Mouse (Mus musculus) telencephalon, adult 2 months (tissue): ENCODE data around the gene Nudt6.

Source experiments
- DNase-seq: peaks from one replicate; pipeline ENCODE4 v3.0.0-alpha.2; 2011; ENCODE audit warnings: low read depth, low spot score

The Nudt6 gene

GRCm38 (mm10) chr3:37383096-37383765 lies 36.8 kb downstream of the Nudt6 start:
- DNase-seq, result no peak

GRCm38 (mm10) chr3:37381457-37381856 lies 38.6 kb downstream of the Nudt6 start:
- DNase-seq, result no peak

DNA sequence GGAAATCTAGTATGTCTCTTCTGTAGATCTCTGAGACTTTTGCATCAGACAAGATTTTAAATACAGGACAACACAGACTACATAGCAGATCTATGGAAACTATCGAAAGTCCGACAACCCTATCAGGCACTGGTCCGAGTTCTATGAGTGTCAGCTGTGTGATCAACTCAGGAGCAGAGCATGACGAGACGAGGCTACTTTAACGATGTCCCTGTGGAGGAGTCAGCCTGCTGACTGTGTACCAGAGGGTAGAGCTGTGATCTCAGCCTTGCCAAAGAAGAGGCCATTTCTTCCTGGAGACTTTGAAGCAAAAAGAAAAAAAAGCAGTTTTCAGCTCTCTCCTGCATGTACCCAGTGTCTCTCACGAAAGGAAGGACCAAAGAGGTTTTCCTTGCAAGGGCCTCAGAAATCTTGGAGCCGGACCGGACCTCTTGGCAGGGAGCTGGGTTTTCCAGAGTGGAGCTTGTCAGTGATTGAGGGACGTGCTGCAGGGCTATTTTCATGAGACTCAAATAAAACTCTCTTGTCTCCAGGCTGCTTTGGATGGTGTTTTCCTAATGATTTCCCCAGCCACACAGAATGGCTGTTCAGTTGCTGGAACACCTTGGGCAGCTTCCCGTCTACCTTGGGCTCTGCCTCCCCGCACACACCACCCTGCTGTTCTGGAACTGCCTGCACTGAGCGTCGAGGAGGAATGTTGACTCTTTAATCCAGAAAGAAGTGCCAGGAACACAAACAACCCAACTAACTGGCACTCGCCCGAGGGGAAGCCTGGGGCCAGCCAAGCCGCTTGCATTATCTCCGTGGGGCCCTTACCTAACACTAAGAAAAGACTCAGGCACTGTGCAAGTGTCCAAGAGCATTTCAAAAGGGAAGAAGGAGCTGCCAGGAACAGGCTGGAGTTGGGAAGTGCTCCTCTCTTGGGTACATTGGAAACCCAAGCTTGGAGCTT lies 39.8 kb downstream of the Nudt6 start:
- DNase-seq, result no peak

DNA sequence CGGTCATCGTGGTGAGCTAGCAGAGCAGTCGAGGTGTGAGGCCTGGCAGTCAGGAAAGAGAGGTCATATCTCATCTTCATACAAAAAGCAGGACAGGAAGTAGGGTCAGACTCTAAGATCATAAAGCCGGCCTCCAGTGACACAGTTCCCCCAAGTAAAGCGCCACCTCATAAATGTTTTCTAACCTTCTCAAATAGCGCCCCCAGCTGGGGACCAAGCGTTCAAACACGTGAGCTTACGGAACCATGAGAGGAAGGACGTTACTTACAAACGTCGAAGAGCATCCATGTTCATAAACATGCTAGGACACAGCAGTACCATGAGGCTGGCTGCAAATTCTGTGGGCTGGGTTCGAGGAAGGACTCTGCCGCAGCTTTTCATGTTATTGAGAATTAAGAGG lies 40.8 kb downstream of the Nudt6 start:
- no peak for DNase-seq

- DNase-seq, result no peak
These were observed 41.6 kb downstream of the Nudt6 start for GRCm38 (mm10) chr3:37378412-37378811.

GRCm38 (mm10) chr3:37377926-37378325 lies 42.1 kb downstream of the Nudt6 start:
- no peak for DNase-seq

- no peak for DNase-seq
These were observed 46.3 kb downstream of the Nudt6 start for GRCm38 (mm10) chr3:37373712-37374111.

DNA sequence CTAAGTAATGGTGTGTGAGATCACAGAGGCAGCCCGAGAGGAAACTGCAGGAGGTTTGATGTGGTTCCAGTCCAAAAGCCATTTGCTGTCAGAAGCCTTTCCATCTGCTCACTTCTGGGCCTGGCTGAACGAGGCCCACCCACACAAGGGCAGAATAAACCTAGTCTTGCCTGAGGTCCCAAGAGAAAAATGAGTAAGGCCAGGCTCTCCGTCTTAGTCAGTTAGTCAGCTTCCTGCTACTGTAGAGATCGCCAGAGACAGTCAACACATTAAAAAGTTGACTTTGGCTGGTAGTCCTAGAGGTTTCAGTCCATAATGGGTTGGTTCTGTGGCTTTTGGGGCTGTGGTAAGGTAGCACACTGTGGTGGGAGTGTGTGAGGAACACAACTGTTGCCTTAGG lies 49.6 kb downstream of the Nudt6 start:
- DNase-seq, result no peak

GRCm38 (mm10) chr3:37366381-37367053 lies 53.5 kb downstream of the Nudt6 start:
- no peak for DNase-seq

DNA sequence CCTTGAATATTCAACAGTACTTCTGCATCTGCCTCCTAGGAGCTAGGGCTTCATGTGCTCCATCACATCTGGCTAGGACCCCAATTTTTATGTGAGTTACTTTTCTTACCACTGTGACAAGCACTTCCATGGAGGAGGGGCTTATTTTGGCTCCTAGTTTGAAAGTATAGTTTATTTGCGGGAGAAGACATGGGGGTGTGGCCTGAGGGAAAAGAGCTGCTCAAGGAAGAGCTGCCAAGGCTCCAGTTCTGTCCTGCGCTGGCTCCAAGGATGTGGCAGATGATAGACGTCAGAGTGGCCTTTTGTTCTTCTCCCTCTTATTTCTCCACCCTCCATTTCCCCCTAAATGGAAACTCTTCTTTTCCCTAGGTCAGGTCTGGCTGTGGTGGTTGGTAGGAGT lies 54.0 kb downstream of the Nudt6 start:
- DNase-seq, result no peak

- DNase-seq, result no peak
These were observed 54.9 kb downstream of the Nudt6 start for GRCm38 (mm10) chr3:37365144-37365543.

- no peak for DNase-seq
These were observed 59.3 kb downstream of the Nudt6 start for GRCm38 (mm10) chr3:37360729-37361128.
